Mouse (Mus musculus): ENCODE measurements around the gene Dapk1.

DNA sequence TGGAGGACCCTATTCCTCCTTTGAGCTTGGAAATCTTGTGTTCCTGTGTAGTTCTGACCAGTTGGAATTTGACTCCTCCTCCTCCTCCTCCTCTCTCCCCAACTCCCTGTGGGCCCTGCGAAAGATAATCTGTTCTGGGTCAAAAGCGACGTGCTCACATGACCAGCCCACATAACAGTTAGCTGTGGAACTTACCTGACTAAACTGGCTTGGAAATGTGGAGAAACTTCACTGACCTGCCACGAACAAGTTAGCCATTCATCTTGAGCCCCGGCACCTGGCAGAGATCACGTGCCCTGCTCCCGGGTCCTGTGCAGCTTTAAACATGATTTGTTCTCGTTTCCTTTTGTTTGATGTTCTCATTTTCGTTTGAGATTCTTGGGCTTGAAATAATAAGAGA is 73.2 kb downstream of the Dapk1 start:
- no peak for TF ChIP-seq CTCF (IDR thresholded peaks at IDR 0.05; ENCODE audit: low read depth, low read length)
- TF ChIP-seq POLR2A (IDR thresholded peaks at IDR 0.05; ENCODE audit: borderline replicate concordance, low read depth, low read length): no peak
